Mouse (Mus musculus) MEL (cell line): ENCODE data around the gene Morn3. TPM values are rescaled to one million over a fixed set of nuclear protein-coding genes. Genes with fewer than 3 reads are reported as not detected.

ENCODE experiments used
- DNase-seq: peaks from one replicate; pipeline ENCODE4 v3.0.0; 2011; ENCODE audit warnings: low read depth, low spot score
- H3K27ac ChIP-seq: 2 replicates; pipeline ENCODE4 v1.5.1; 2012; ENCODE audit warnings: low read depth, mild to moderate bottlenecking, control low read depth, low read length, moderate library complexity; ENCODE audit not compliant: control insufficient read depth
- H3K27me3 ChIP-seq, 2 experiments: fragments of 150-350 bp in 1 of 2; sonication (generic) in 1 of 2; 2 replicates each; pipeline ENCODE4 v1.6.1; 2012; ENCODE audit warnings: low read length in 2 of 2, mild to moderate bottlenecking in 2 of 2, improper control_type of control experiment in 1 of 2, moderate library complexity in 1 of 2; ENCODE audit not compliant: insufficient read depth in 2 of 2, control insufficient read depth in 1 of 2
- H3K36me3 ChIP-seq, 2 experiments: 2 replicates each; pipeline ENCODE4 v1.6.1; 2012 to 2014; ENCODE audit warnings: low read length in 2 of 2, improper control_type of control experiment in 1 of 2, inconsistent platforms in 1 of 2, mild to moderate bottlenecking in 1 of 2; ENCODE audit not compliant: insufficient read depth in 2 of 2, control insufficient read depth in 1 of 2
- H3K4me1 ChIP-seq, 2 experiments: fragments of 150-350 bp in 1 of 2; sonication (generic) in 1 of 2; 2 replicates each; pipeline ENCODE4 v1.6.1; 2012; ENCODE audit warnings: low read length in 2 of 2, improper control_type of control experiment in 1 of 2, mild to moderate bottlenecking in 1 of 2; ENCODE audit not compliant: insufficient read depth in 2 of 2, control insufficient read depth in 1 of 2
- H3K4me3 ChIP-seq, 2 experiments: fragments of 150-350 bp in 1 of 2; sonication (generic) in 1 of 2; 2 replicates each; pipeline ENCODE4 v1.5.1; 2012; ENCODE audit warnings: low read depth in 2 of 2, low read length in 2 of 2, mild to moderate bottlenecking in 2 of 2, moderate library complexity in 2 of 2, control low read depth in 1 of 2, improper control_type of control experiment in 1 of 2; ENCODE audit not compliant: control insufficient read depth in 1 of 2, insufficient read depth in 1 of 2
- H3K79me2 ChIP-seq: 2 replicates; pipeline ENCODE4 v1.6.1; 2012; ENCODE audit warnings: mild to moderate bottlenecking, low read length, moderate library complexity; ENCODE audit not compliant: control insufficient read depth, poor library complexity, insufficient read depth
- H3K9ac ChIP-seq: 2 replicates; pipeline ENCODE4 v1.6.1; 2012; ENCODE audit warnings: low read depth, mild to moderate bottlenecking, control low read depth, low read length, moderate library complexity; ENCODE audit not compliant: control insufficient read depth, poor library complexity, severe bottlenecking
- H3K9me3 ChIP-seq: fragments of 150-350 bp; sonication (generic); replicated peaks from 2 replicates; pipeline ENCODE4 v1.6.1; 2012; ENCODE audit warnings: mild to moderate bottlenecking, low read length, improper control_type of control experiment, moderate library complexity; ENCODE audit not compliant: insufficient read depth
- CTCF ChIP-seq, 3 experiments: IDR thresholded peaks in 2 of 3; conservative IDR thresholded peaks in 1 of 3; 2 replicates each; pipeline ENCODE4 v1.5.1; 2011 to 2012; ENCODE audit warnings: low read length in 3 of 3, low read depth in 2 of 3, mild to moderate bottlenecking in 2 of 3, improper control_type of control experiment in 1 of 3, inconsistent platforms in 1 of 3, mixed read lengths in 1 of 3, moderate library complexity in 1 of 3; ENCODE audit not compliant: control insufficient read depth in 1 of 3, insufficient read depth in 1 of 3, poor library complexity in 1 of 3, severe bottlenecking in 1 of 3
- ELF1 ChIP-seq: IDR thresholded peaks from 2 replicates; pipeline ENCODE4 v1.6.1; 2014; ENCODE audit warnings: low read depth, mild to moderate bottlenecking, inconsistent platforms, low read length, improper control_type of control experiment, moderate library complexity
- JUND ChIP-seq: IDR thresholded peaks from 2 replicates; pipeline ENCODE4 v1.6.1; 2011; ENCODE audit warnings: low read depth, mild to moderate bottlenecking, improper control_type of control experiment, low read length
- MEF2A ChIP-seq: IDR thresholded peaks from 2 replicates; pipeline ENCODE4 v1.6.1; 2014; ENCODE audit warnings: low read depth, mild to moderate bottlenecking, inconsistent platforms, low read length, improper control_type of control experiment; ENCODE audit not compliant: poor library complexity, insufficient replicate concordance, severe bottlenecking; ENCODE audit errors: extremely low read depth
- MXI1 ChIP-seq: IDR thresholded peaks from 2 replicates; pipeline ENCODE4 v1.6.1; 2011; ENCODE audit warnings: mild to moderate bottlenecking, low read depth, low read length, improper control_type of control experiment
- MYC ChIP-seq: IDR thresholded peaks from 2 replicates; pipeline ENCODE4 v1.6.1; 2011; ENCODE audit warnings: low read depth, mild to moderate bottlenecking, low read length, improper control_type of control experiment, moderate library complexity
- NELFE ChIP-seq: IDR thresholded peaks from 2 replicates; pipeline ENCODE4 v1.6.1; 2011; ENCODE audit warnings: low read depth, low read length, improper control_type of control experiment
- POLR2A ChIP-seq, 2 experiments: IDR thresholded peaks; 2 replicates each; pipeline ENCODE4 v1.6.1; 2011 to 2012; ENCODE audit warnings: low read length in 2 of 2, mild to moderate bottlenecking in 2 of 2, control low read depth in 1 of 2, improper control_type of control experiment in 1 of 2, low read depth in 1 of 2, moderate library complexity in 1 of 2; ENCODE audit not compliant: control insufficient read depth in 1 of 2, insufficient read depth in 1 of 2, poor library complexity in 1 of 2
- RAD21 ChIP-seq: IDR thresholded peaks from 2 replicates; pipeline ENCODE4 v1.6.1; 2011; ENCODE audit warnings: mild to moderate bottlenecking, low read depth, low read length, improper control_type of control experiment
- RCOR1 ChIP-seq: IDR thresholded peaks from 2 replicates; pipeline ENCODE4 v1.6.1; 2012; ENCODE audit warnings: low read depth, mild to moderate bottlenecking, inconsistent platforms, low read length, improper control_type of control experiment
- SMC3 ChIP-seq: IDR thresholded peaks from 2 replicates; pipeline ENCODE4 v1.6.1; 2011; ENCODE audit warnings: low read depth, low read length, improper control_type of control experiment
- TCF12 ChIP-seq: IDR thresholded peaks from 2 replicates; pipeline ENCODE4 v1.6.1; 2014; ENCODE audit warnings: low read depth, mild to moderate bottlenecking, inconsistent platforms, low read length, improper control_type of control experiment, moderate library complexity
- USF1 ChIP-seq: IDR thresholded peaks from 2 replicates; pipeline ENCODE4 v1.6.1; 2014; ENCODE audit warnings: low read depth, mild to moderate bottlenecking, inconsistent platforms, low read length, improper control_type of control experiment, moderate library complexity
- ZC3H11A ChIP-seq: IDR thresholded peaks from 2 replicates; pipeline ENCODE4 v1.6.1; 2012; ENCODE audit warnings: low read depth, mild to moderate bottlenecking, inconsistent platforms, low read length, improper control_type of control experiment
- ZNF384 ChIP-seq: IDR thresholded peaks from 2 replicates; pipeline ENCODE4 v1.6.1; 2012; ENCODE audit warnings: low read depth, mild to moderate bottlenecking, inconsistent platforms, low read length, improper control_type of control experiment
- polyA plus RNA-seq, 2 experiments: library from polyadenylated mRNA; stranded (reverse) in 1 of 2; unstranded in 1 of 2; fragments of >175 nt in 1 of 2; fragments of >200 nt in 1 of 2; gene quantifications; 2 replicates each; pipeline versions ENCODE4 v1.2.1 to v1.2.4; 2012; ENCODE audit warnings: low replicate concordance in 2 of 2, low read depth in 1 of 2; ENCODE audit not compliant: insufficient read length in 2 of 2, insufficient read depth in 1 of 2, missing spikeins in 1 of 2
- total RNA-seq: library from RNA; depleted of rRNA; stranded (reverse); fragments of 300-350 nt; gene quantifications from 2 replicates; pipeline ENCODE4 v1.2.3, GENCODE M21; 2012

Morn3 gene
- total and polyA plus RNA-seq, 3 experiments = not detected

DNA sequence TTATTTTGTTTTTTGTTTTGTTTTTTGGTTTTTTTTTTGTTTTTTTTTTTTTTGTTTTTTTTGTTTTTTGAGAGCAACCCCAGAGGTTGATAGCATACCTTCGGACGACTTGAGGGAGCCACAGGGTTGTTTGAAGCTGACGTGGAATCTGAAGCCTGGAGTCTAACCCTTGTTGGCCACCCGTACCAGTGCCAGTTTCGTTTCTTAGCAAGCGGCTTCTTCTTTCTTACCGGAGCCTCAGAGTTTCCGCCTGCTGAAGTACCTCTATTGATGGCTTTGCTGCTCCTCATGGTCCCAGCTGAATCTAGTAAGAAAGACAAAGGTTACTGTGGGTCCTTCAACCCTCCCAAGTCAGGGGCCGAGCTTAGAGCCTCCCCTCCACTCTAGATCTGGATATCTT lies 35.1 kb downstream of the Morn3 start:
- Histone ChIP-seq H3K9me3 (no peaks in the 10 kb centered on the region), H3K4me1 (peaks cover 0 to 11% of the 10 kb centered on the region in 2 experiments; a peak in 2 of 4 replicates), H3K79me2 (peaks cover 6% of the 10 kb centered on the region), H3K9ac (no peak overlapping the region), H3K36me3 (peaks cover 0 to 8% of the 10 kb centered on the region in 2 experiments; a peak in 2 of 4 replicates), H3K4me3 (no peak overlapping the region), H3K27ac (no peak overlapping the region), H3K27me3 (peaks cover 6 to 13% of the 10 kb centered on the region in 2 experiments)
- no peak for DNase-seq
- TF ChIP-seq NELFE (no peak), MXI1 (no peak), TCF12 (no peak), JUND (no peak), ELF1 (no peak), USF1 (no peak), ZNF384 (no peak), RCOR1 (no peak), POLR2A (IDR thresholded peaks at IDR 0.05; ENCODE audit: control insufficient read depth in 1 of 2, insufficient read depth in 1 of 2, low read depth in 1 of 2, low read length in 2 of 2, poor library complexity in 1 of 2) (no peak), MYC (no peak), ZC3H11A (no peak), MEF2A (no peak)

- Histone ChIP-seq H3K4me3 (no peak overlapping the region), H3K79me2 (peaks cover 6% of the 10 kb centered on the region), H3K4me1 (peaks cover 0 to 8% of the 10 kb centered on the region in 2 experiments; a peak in 2 of 4 replicates), H3K27me3 (peaks cover 8 to 15% of the 10 kb centered on the region in 2 experiments), H3K9me3 (no peaks in the 10 kb centered on the region), H3K27ac (no peak overlapping the region), H3K36me3 (peaks cover 0 to 5% of the 10 kb centered on the region in 2 experiments; a peak in 2 of 4 replicates), H3K9ac (no peak overlapping the region)
- DNase-seq = peak; percentile 54
- TF ChIP-seq CTCF (IDR thresholded peaks at IDR 0.05 in 2 of 3, conservative IDR thresholded peaks at IDR 0.05 in 1 of 3; ENCODE audit: control insufficient read depth in 1 of 3, insufficient read depth in 1 of 3, low read depth in 2 of 3, low read length in 3 of 3, poor library complexity in 1 of 3, severe bottlenecking in 1 of 3) (peak; percentile 54 to 63 (median 55)), SMC3 (peak; percentile 22; the same call in 1 of the 2 replicates), RCOR1 (no peak), POLR2A (IDR thresholded peaks at IDR 0.05; ENCODE audit: control insufficient read depth in 1 of 2, insufficient read depth in 1 of 2, low read depth in 1 of 2, low read length in 2 of 2, poor library complexity in 1 of 2) (no peak), RAD21 (peak; percentile 25)
These were observed 36.0 kb downstream of the Morn3 start for GRCm38 (mm10) chr5:123010806-123011205.
